In the genomic region with DNA sequence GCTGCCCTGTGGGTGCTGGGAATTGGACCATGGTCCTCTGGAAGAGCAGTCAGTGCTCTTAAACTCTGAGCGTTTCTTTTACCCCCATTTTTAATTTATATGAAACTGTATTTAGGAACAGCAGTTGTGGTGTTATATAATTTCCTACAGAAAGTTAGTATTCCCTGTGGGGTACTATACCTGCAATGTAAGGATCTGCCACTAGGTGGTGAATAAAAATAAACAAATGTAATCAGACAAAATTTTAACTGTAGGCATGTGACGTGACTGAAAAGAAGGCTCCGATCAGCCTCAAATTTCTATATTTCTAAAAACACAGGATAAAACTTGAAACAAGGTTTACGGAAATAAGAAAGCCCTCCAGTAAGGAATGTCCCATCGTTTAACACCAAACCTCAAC, we compare ENCODE assay signal across 16 mouse cellular contexts.
DNase-seq lines count a peak whose midpoint lies in the region; ATAC-seq and TF ChIP-seq lines count a peak whose summit lies in the region.
"Had no signal": no experiment of that assay in that cellular context is flagged by ENCODE, and none has a peak within 500 bp of the region (broad histone marks: within the 10 kb centered on the region; RNA-seq: fewer than 3 reads in every experiment).

No protein-coding gene starts in this region.

- no peak overlapping the region for H3K4me2 ChIP-seq in heart, postnatal 0 days (ENCODE audit: low read depth, low read length)
- no peak overlapping the region for H3K4me2 ChIP-seq in liver, embryonic 15.5 days
- H3K4me2 ChIP-seq: embryonic facial prominence, embryonic 12.5 days; hindbrain, embryonic 13.5 days; midbrain, embryonic 12.5 days; neural tube, embryonic 13.5 days had no signal

- no peak for TF ChIP-seq POLR2A in lung, adult 2 months (IDR thresholded peaks at IDR 0.05; ENCODE audit: borderline replicate concordance, extremely low read depth, low read depth, low read length)

- no peak for ATAC-seq in heart, postnatal 0 days (ENCODE audit: insufficient read depth, low read depth)
- no peak for ATAC-seq in liver, embryonic 15.5 days (ENCODE audit: insufficient read depth)
- ATAC-seq: Patski had no signal

- no peak overlapping the region for H3K4me3 ChIP-seq in heart, postnatal 0 days (ENCODE audit: low read depth, low read length)
- no peak overlapping the region for H3K4me3 ChIP-seq in heart, embryonic 10.5 days
- H3K4me3 ChIP-seq in lung, adult 2 months (replicated peaks; ENCODE audit: extremely low read depth, low read depth, low read length), result no peak overlapping the region
- no peak overlapping the region for H3K4me3 ChIP-seq in liver, embryonic 15.5 days (replicated peaks)
- H3K4me3 ChIP-seq: embryonic facial prominence, embryonic 12.5 days; forebrain, embryonic 10.5 days; hindbrain, embryonic 13.5 days; midbrain, embryonic 12.5 days; neural tube, embryonic 13.5 days had no signal

- WGBS in heart, postnatal 0 days, result 82% methylated on average over 5 of the region's 5 CpGs
- 84% methylated on average over 5 of the region's 5 CpGs for WGBS in heart, embryonic 10.5 days
- 63% methylated on average over 5 of the region's 5 CpGs for WGBS in lung, adult 2 months
- WGBS in liver, embryonic 15.5 days (ENCODE audit: insufficient replicate concordance), result 62% methylated on average over 5 of the region's 5 CpGs

- TF ChIP-seq CTCF in heart, postnatal 0 days (IDR thresholded peaks at IDR 0.05; ENCODE audit: low read depth), result peak; percentile 46
- 0 out of 2 replicates have a peak, but pooled peaks have one; percentile 5 for TF ChIP-seq CTCF in lung, adult 2 months (IDR thresholded peaks at IDR 0.05; ENCODE audit: insufficient read depth, low read length)

- H3K9me3 ChIP-seq in heart, postnatal 0 days (replicated peaks; ENCODE audit: control insufficient read depth, low read length), result no peaks in the 10 kb centered on the region
- no peaks in the 10 kb centered on the region for H3K9me3 ChIP-seq in heart, embryonic 10.5 days
- no peaks in the 10 kb centered on the region for H3K9me3 ChIP-seq in liver, embryonic 15.5 days (replicated peaks)
- H3K9me3 ChIP-seq: embryonic facial prominence, embryonic 12.5 days; forebrain, embryonic 10.5 days; hindbrain, embryonic 13.5 days; midbrain, embryonic 12.5 days; neural tube, embryonic 13.5 days had no signal

- H3K27me3 ChIP-seq in heart, postnatal 0 days (ENCODE audit: control insufficient read depth, insufficient read depth, low read length), result no peaks in the 10 kb centered on the region
- H3K27me3 ChIP-seq in heart, embryonic 10.5 days (ENCODE audit: insufficient read depth, poor library complexity, severe bottlenecking), result no peaks in the 10 kb centered on the region
- no peaks in the 10 kb centered on the region for H3K27me3 ChIP-seq in liver, embryonic 15.5 days
- H3K27me3 ChIP-seq: embryonic facial prominence, embryonic 12.5 days; hindbrain, embryonic 13.5 days; midbrain, embryonic 12.5 days; neural tube, embryonic 13.5 days; Patski had no signal

- H3K9ac ChIP-seq in heart, postnatal 0 days (replicated peaks; ENCODE audit: low read depth, low read length), result no peak overlapping the region
- H3K9ac ChIP-seq in liver, embryonic 15.5 days, result no peak overlapping the region
- H3K9ac ChIP-seq: embryonic facial prominence, embryonic 12.5 days; hindbrain, embryonic 13.5 days; midbrain, embryonic 12.5 days; neural tube, embryonic 13.5 days had no signal

- DNase-seq in heart, postnatal 0 days (ENCODE audit: low spot score), result no peak
- no peak for DNase-seq in heart, embryonic 10.5 days (ENCODE audit: low spot score)
- no peak for DNase-seq in lung, adult 2 months
- DNase-seq in lung, postnatal 25 days (ENCODE audit: low spot score), result no peak
- peak; percentile 56 for DNase-seq in CD4-positive, CD25-positive, alpha-beta regulatory T cell, adult 2 months (ENCODE audit: low read depth, low spot score)
- DNase-seq in adrenal gland, adult 2 months, result no peak
- DNase-seq in layer of hippocampus, adult 9-10 months (ENCODE audit: low spot score), result no peak
- DNase-seq: cerebellum, adult 9-11 months; kidney, postnatal 14 days had no signal

- TF ChIP-seq EP300 in heart, postnatal 0 days (IDR thresholded peaks at IDR 0.05; ENCODE audit: low read depth), result no peak

- H3K36me3 ChIP-seq in heart, postnatal 0 days (replicated peaks; ENCODE audit: control insufficient read depth, insufficient read depth, low read length), result no peaks in the 10 kb centered on the region
- 0 out of 2 replicates have a peak, but pooled peaks cover 2% of the 10 kb centered on the region for H3K36me3 ChIP-seq in heart, embryonic 10.5 days
- no peaks in the 10 kb centered on the region for H3K36me3 ChIP-seq in liver, embryonic 15.5 days (replicated peaks)
- H3K36me3 ChIP-seq: embryonic facial prominence, embryonic 12.5 days; hindbrain, embryonic 13.5 days; midbrain, embryonic 12.5 days; neural tube, embryonic 13.5 days had no signal

- no peak overlapping the region for H3K27ac ChIP-seq in heart, postnatal 0 days (ENCODE audit: low read depth)
- no peak overlapping the region for H3K27ac ChIP-seq in heart, embryonic 10.5 days
- H3K27ac ChIP-seq in liver, embryonic 15.5 days (replicated peaks), result peak overlapping the region; percentile 90; the same call in 1 of the 2 replicates
- H3K27ac ChIP-seq: embryonic facial prominence, embryonic 12.5 days; forebrain, embryonic 10.5 days; hindbrain, embryonic 13.5 days; midbrain, embryonic 12.5 days; neural tube, embryonic 13.5 days had no signal

- peaks cover 22% of the 10 kb centered on the region for H3K4me1 ChIP-seq in heart, postnatal 0 days (ENCODE audit: control insufficient read depth, insufficient read depth)
- H3K4me1 ChIP-seq in heart, embryonic 10.5 days, result peaks cover 55% of the 10 kb centered on the region
- peaks cover 13% of the 10 kb centered on the region for H3K4me1 ChIP-seq in lung, adult 2 months (ENCODE audit: control insufficient read depth, insufficient read depth, low read length)
- peaks cover 99% of the 10 kb centered on the region for H3K4me1 ChIP-seq in liver, embryonic 15.5 days (replicated peaks)
- H3K4me1 ChIP-seq: hindbrain, embryonic 13.5 days; midbrain, embryonic 12.5 days had no signal
